Mouse (Mus musculus) liver, embryonic 14.5 days (tissue): Measurements from ENCODE around the gene Heatr4. TPM values are rescaled to one million over a fixed set of nuclear protein-coding genes. Genes with fewer than 3 reads are reported as not detected.

ENCODE experiments used
- ATAC-seq: fragments of 200-750 bp; cut with Nextera tagmentation; 2 replicates; pipeline ENCODE4 v1.8.0; 2017; ENCODE audit warnings: moderate number of reproducible peaks, mild to moderate bottlenecking, moderate library complexity; ENCODE audit not compliant: insufficient read depth
- DNase-seq, 3 experiments: peaks; one replicate each; pipeline ENCODE4 v3.0.0-alpha.2; 2012 to 2013; ENCODE audit warnings: low read depth in 3 of 3, low spot score in 3 of 3
- H3K27ac ChIP-seq: fragments of 300-500 bp; sonication (generic); 2 replicates; pipeline ENCODE4 v1.5.1; 2014; ENCODE audit warnings: moderate library complexity, mild to moderate bottlenecking, control low read depth, inconsistent platforms
- H3K27me3 ChIP-seq: fragments of 300-500 bp; sonication (generic); 2 replicates; pipeline ENCODE4 v1.6.1; 2014; ENCODE audit warnings: mild to moderate bottlenecking, low read length, moderate library complexity; ENCODE audit not compliant: control insufficient read depth, insufficient read depth
- H3K36me3 ChIP-seq: fragments of 300-500 bp; sonication (generic); replicated peaks from 2 replicates; pipeline ENCODE4 v1.6.1; 2014; ENCODE audit warnings: low read depth; ENCODE audit not compliant: control insufficient read depth, insufficient read depth
- H3K4me1 ChIP-seq, 2 experiments: fragments of 200-500 bp in 1 of 2; fragments of 300-500 bp in 1 of 2; sonication (generic) in 1 of 2; replicated peaks; 2 replicates each; pipeline ENCODE4 v1.6.1; 2012 to 2014; ENCODE audit warnings: antibody characterized with exemption in 1 of 2, inconsistent platforms in 1 of 2, low read length in 1 of 2; ENCODE audit not compliant: control insufficient read depth in 2 of 2, insufficient read depth in 2 of 2
- H3K4me2 ChIP-seq: fragments of 300-500 bp; sonication (generic); 2 replicates; pipeline ENCODE4 v1.6.1; 2014; ENCODE audit warnings: low read depth, mild to moderate bottlenecking, control low read depth, moderate library complexity
- H3K4me3 ChIP-seq, 2 experiments: fragments of 200-500 bp in 1 of 2; fragments of 300-500 bp in 1 of 2; sonication (generic) in 1 of 2; 2 replicates each; pipeline ENCODE4 v1.5.1; 2012 to 2014; ENCODE audit warnings: low read depth in 2 of 2, low read length in 2 of 2, mild to moderate bottlenecking in 2 of 2, control low read depth in 1 of 2, inconsistent platforms in 1 of 2, moderate library complexity in 1 of 2; ENCODE audit not compliant: insufficient read depth in 1 of 2
- H3K9ac ChIP-seq: fragments of 300-500 bp; sonication (generic); replicated peaks from 2 replicates; pipeline ENCODE4 v1.6.1; 2014; ENCODE audit warnings: mild to moderate bottlenecking, control low read depth, moderate library complexity
- H3K9me3 ChIP-seq: fragments of 300-500 bp; sonication (generic); 2 replicates; pipeline ENCODE4 v1.6.1; 2016; ENCODE audit warnings: low read length, mixed read lengths; ENCODE audit not compliant: control insufficient read depth
- CTCF ChIP-seq: IDR thresholded peaks from 2 replicates; pipeline ENCODE4 v1.5.1; 2016; ENCODE audit warnings: antibody characterized with exemption, low read depth, control low read depth
- EP300 ChIP-seq: IDR thresholded peaks from 2 replicates; pipeline ENCODE4 v1.6.1; 2016; ENCODE audit warnings: antibody characterized with exemption, low read depth
- WGBS: fragments of 180-500 bp; shearing (Covaris S2); extraction: QIAGEN DNeasy Blood & Tissue Kit; methylation state at CpG from one replicate; pipeline ENCODE4 v1.1.7; 2014; ENCODE audit not compliant: insufficient replicate concordance; 5-methylcytosine and 5-hydroxymethylcytosine counted together
- polyA plus RNA-seq, 2 experiments: library from polyadenylated mRNA; depleted of rRNA in 1 of 2; stranded (reverse) in 1 of 2; unstranded in 1 of 2; fragments of >200 nt; fragmentation: Nextera tagmentation in 1 of 2; extraction: Ambion mirVana in 1 of 2; gene quantifications; 2 replicates each; pipeline versions ENCODE4 v1.2.1 to v1.2.3; 2012 to 2014

Gene Heatr4
- polyA plus RNA-seq, 2 experiments, result not detected

GRCm38 (mm10) chr12:83981615-83982014, 3.0 kb downstream of the Heatr4 start:
- Histone ChIP-seq H3K9ac (no peak overlapping the region), H3K36me3 (no peaks in the 10 kb centered on the region), H3K27ac (no peak overlapping the region), H3K4me1 (peaks cover 0 to under 1% of the 10 kb centered on the region in 2 experiments; a peak in 1 of 4 replicates), H3K4me2 (no peak overlapping the region), H3K9me3 (no peaks in the 10 kb centered on the region), H3K27me3 (no peaks in the 10 kb centered on the region), H3K4me3 (no peak overlapping the region)
- TF ChIP-seq CTCF (no peak), EP300 (no peak)
- ATAC-seq, result no peak
- 66% methylated on average over 4 of the region's 4 CpGs for WGBS
- no peak for DNase-seq

DNA sequence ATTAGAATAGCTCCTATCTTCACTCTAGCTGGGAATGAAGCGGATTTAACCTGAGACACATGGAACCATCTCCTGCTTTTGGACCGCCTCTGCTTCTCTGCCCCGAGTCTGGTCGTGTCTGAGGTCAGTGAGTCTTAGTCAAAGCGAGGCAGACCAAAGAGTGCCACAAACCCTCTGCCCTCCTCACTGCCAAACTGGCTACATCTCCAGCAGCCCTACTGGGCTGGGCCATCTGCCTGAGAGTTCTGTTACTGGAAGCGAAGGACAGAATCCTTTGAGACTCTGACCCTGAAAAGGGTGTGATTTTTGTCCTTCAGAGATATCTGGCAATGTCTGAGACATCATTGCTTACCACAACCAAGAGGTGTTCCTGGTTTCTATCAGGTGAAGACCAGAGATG, 5.8 kb downstream of the Heatr4 start:
- WGBS, result 69% methylated on average over 6 of the region's 6 CpGs
- H3K4me1 ChIP-seq, result no peaks in the 10 kb centered on the region
- ATAC-seq, result no peak

DNA sequence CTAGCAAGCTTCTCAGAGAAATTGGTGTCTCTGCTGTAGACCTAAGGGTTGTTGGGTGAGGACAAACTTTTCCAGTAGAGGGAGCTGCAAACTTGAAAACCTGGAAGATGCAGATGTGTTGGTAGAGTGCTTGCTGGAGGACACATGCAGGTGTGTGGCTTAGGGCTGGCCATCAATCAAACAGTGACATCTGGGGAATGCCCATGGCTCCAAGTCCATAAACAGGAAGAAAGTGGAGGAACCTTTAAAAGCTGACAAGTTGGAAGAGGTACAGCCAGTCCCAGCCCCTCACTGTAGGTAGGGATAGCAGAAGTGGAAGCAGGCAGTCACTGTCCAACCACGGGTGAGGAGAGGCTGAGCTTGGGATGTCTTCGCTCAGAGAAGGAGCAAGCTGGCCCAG, 12.5 kb downstream of the Heatr4 start:
- no peak for DNase-seq

More for the DNA sequence above, 5.8 kb downstream of the Heatr4 start:
- no peak for DNase-seq
- Histone ChIP-seq H3K27ac (no peak overlapping the region), H3K36me3 (no peaks in the 10 kb centered on the region), H3K4me2 (no peak overlapping the region), H3K9ac (no peak overlapping the region), H3K27me3 (no peaks in the 10 kb centered on the region), H3K4me3 (no peak overlapping the region), H3K9me3 (no peaks in the 10 kb centered on the region)
- TF ChIP-seq CTCF (no peak), EP300 (no peak)

DNA sequence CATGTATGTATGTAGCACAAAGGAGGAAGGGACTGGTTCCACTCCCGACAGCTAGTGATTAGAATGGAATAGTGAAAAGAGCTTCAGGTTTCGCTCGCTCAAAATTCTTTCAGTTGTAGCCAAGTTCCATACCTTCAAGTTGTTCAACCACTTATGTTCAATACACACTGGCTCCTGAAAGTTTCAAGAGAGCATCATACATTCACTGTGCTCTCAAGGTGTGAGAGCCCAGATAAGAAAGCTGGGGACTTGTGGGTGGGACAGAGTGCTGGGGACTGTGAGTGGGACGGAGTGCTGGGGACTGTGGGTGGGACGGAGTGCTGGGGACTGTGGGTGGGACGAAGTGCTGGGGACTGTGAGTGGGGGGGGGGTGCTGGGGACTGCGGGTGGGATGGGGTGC, 19.4 kb downstream of the Heatr4 start:
- Histone ChIP-seq H3K4me2 (no peak overlapping the region), H3K9me3 (no peaks in the 10 kb centered on the region), H3K27ac (no peak overlapping the region), H3K4me1 (no peaks in the 10 kb centered on the region), H3K9ac (no peak overlapping the region), H3K4me3 (no peak overlapping the region), H3K27me3 (no peaks in the 10 kb centered on the region), H3K36me3 (no peaks in the 10 kb centered on the region)
- 46% methylated on average over 6 of the region's 7 CpGs for whole genome bisulfite sequencing
- no peak for TF ChIP-seq CTCF
- no peak for TF ChIP-seq EP300
- ATAC-seq, result no peak
- DNase-seq, result no peak

More for the DNA sequence above, 12.5 kb downstream of the Heatr4 start:
- TF ChIP-seq CTCF, result peak; percentile 59
- TF ChIP-seq EP300, result no peak
- H3K4me2 ChIP-seq, result no peak overlapping the region
- H3K9ac ChIP-seq, result no peak overlapping the region
- H3K27ac ChIP-seq, result no peak overlapping the region
- H3K4me3 ChIP-seq, result no peak overlapping the region
- 37% methylated on average over 2 of the region's 2 CpGs for WGBS
- no peaks in the 10 kb centered on the region for H3K36me3 ChIP-seq
- H3K4me1 ChIP-seq, result 0 out of 4 replicates have a peak, but pooled peaks cover 0 to 2% of the 10 kb centered on the region in 2 experiments
- no peaks in the 10 kb centered on the region for H3K27me3 ChIP-seq
- H3K9me3 ChIP-seq, result no peaks in the 10 kb centered on the region
- ATAC-seq, result no peak

GRCm38 (mm10) chr12:83958278-83958677, 26.4 kb downstream of the Heatr4 start:
- 77% methylated on average over 9 of the region's 9 CpGs for WGBS
- no peak for ATAC-seq

More at GRCm38 (mm10) chr12:83958278-83958677, 26.4 kb downstream of the Heatr4 start:
- Histone ChIP-seq H3K27ac (no peak overlapping the region), H3K4me3 (no peak overlapping the region), H3K4me1 (peaks cover 0 to 5% of the 10 kb centered on the region in 2 experiments; a peak in 2 of 4 replicates), H3K36me3 (no peaks in the 10 kb centered on the region), H3K4me2 (no peak overlapping the region), H3K9ac (no peak overlapping the region), H3K27me3 (no peaks in the 10 kb centered on the region), H3K9me3 (no peaks in the 10 kb centered on the region)
- TF ChIP-seq EP300 (no peak), CTCF (no peak)
- no peak for DNase-seq
